Mouse (Mus musculus): ENCODE data around the gene Ccdc137. TPM values are rescaled to one million over a fixed set of nuclear protein-coding genes. Genes with fewer than 3 reads are reported as not detected.
"Not testable (repeated sequence)": the region's sequence is repeated elsewhere in the genome, so short reads cannot be mapped to it uniquely, and the experiment has no call there.

The Ccdc137 gene
- total RNA-seq (2021): 1 to 10 TPM; 5.8 to 7.6 TPM
- long read RNA-seq, experiment 1, partial matches to known transcripts: 0 of 3 reads
- long read RNA-seq, experiment 1, other reads (novel, unspliced or antisense): 0 of 3 reads
- long read RNA-seq, experiment 2, partial matches to known transcripts: 0 of 3 reads
- long read RNA-seq, experiment 2, other reads (novel, unspliced or antisense): 2 of 3 reads

GRCm38 (mm10) chr11:120457772-120458751 lies at the start of gene Ccdc137, which contains the start of gene Oxld1:
Gene Ccdc137 (plus strand): TSS chr11:120458115.
Gene Oxld1 (minus strand): TSS chr11:120458068.
- peak; percentile 75 for DNase-seq

GRCm38 (mm10) chr11:120413621-120414020 lies 44.3 kb upstream of the Ccdc137 start:
- not testable (repeated sequence) for DNase-seq

DNA sequence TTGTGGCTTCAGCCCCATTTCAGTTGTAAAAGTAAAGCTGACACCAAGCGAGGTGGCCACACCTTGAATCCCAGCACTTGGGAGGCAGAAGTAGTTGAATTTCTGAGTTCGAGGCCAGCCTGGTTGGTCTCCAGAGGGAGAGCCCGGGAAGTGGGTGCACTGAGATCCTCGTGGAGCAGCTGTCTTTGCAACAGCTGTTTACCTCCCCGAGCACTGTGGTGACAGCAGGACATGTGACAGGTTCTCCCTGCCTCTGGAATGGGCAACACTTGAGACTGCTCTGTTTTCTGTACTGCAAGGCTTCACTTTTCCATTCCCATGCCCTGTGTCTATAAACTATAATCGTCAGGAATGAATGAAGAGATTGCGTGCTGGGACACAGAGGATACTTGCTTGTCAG lies 40.1 kb upstream of the Ccdc137 start:
- no peak for DNase-seq

- DNase-seq: no peak
Observed at GRCm38 (mm10) chr11:120418592-120418991, 39.3 kb upstream of the Ccdc137 start.

DNA sequence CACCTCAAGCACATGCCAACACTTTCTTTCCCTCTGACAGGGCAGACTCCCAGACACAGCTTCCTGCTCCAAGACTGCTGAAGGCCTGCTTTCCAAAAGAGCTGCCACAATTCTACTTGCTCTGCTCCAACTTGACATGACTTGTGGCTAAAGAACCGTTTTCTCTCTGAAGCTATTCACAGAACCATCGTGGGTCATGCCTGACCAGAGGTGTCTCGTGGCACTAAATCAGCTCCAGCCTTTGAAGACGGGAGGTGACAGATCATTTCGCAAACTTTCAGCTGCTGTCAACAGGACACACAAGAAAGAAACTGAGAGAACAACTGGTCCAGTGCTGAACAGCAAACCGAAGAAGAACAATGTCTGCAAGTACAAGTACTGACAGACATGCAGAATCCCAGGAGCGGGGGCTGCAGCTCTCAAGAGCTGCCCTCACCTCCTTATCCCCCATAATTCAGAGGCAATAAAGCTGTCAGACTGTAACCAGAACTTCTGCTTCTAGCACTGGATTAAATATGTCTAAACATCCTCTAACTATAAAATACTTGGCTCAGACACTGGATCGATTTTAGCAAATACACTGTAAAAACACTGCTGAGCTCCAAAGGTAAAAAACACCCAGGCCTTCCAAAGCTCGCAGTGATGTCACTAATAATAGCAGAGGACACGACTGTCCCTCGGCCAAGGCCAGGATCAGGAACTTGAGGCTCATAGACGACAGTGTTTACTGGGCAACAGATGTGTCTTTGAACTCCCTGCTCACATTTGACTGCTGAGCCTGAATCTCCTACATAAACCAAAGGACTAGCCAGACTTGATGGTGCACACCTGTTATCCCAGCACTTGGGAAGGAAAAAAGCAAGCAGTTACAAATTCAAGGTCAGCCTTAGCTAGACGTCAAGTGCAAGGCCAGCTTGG lies 35.0 kb upstream of the Ccdc137 start:
- no peak for DNase-seq

DNA sequence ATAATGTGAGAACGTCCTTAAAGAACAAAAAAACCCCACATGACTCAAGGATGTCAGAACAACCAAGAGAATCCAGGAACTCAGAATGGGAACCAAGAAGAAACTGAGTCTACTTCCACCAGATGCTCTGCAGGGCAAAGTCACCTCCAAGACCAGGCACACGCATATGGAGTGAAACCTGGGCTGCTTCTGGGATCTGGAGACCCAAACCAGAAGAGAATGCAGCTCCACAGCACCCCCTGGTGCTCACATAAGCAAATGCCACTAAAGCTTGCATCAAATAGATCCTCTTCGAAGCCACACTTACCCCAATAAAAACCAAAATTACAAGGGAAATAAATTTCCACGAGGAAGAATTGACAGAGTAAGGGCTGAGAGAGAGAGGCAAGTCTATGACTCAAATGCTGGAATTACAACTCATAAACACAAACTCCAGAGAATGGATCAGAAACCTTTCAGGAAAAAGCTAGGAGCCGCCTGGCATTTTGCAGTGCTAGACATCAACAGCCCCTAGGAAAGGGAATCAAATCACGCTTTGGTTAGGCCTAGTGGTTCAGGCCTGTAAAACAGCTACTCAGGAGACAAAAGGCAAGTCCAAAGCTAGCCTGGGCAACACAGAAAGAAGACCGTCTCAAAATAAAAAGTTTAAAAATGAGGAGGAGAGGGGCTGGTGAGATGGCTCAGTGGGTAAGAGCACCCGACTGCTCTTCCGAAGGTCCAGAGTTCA lies 34.2 kb upstream of the Ccdc137 start:
- DNase-seq: peak; percentile 32

- DNase-seq: no peak
Observed at GRCm38 (mm10) chr11:120426727-120427126, 31.2 kb upstream of the Ccdc137 start.

GRCm38 (mm10) chr11:120437152-120437856 lies 20.6 kb upstream of the Ccdc137 start, which contains the start of gene Nploc4:
Gene Nploc4 (minus strand): TSS chr11:120437708.
- peak; percentile 86 for DNase-seq

GRCm38 (mm10) chr11:120437857-120438385 lies 20.0 kb upstream of the Ccdc137 start:
- no peak for DNase-seq

GRCm38 (mm10) chr11:120442344-120442743 lies 15.6 kb upstream of the Ccdc137 start, which contains the start of gene Tspan10:
Gene Tspan10 (plus strand): TSS chr11:120442644.
- DNase-seq: no peak

- DNase-seq: no peak
Observed at GRCm38 (mm10) chr11:120442765-120443280, 15.1 kb upstream of the Ccdc137 start.

- DNase-seq: no peak
Observed at GRCm38 (mm10) chr11:120444106-120444505, 13.8 kb upstream of the Ccdc137 start.

DNA sequence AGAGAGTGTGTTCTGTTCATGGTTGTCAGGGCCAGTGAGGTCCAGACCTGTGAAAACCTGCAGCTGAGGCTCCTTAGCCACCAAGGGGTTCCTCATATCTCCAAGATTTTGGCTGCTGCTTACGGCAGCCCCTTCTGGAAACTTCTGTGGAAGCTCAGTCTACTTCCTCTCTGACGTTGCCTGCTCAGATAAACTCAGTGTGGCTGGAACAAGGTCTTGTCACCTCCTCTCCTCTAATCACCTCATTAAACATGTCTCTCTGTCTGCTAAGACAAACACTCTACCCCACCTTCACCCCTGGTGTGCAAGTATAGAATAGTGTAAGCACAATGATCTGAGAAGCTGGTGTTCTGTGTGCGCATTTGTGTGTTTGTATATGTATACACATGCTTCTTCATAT lies 12.4 kb upstream of the Ccdc137 start:
- no peak for DNase-seq

DNA sequence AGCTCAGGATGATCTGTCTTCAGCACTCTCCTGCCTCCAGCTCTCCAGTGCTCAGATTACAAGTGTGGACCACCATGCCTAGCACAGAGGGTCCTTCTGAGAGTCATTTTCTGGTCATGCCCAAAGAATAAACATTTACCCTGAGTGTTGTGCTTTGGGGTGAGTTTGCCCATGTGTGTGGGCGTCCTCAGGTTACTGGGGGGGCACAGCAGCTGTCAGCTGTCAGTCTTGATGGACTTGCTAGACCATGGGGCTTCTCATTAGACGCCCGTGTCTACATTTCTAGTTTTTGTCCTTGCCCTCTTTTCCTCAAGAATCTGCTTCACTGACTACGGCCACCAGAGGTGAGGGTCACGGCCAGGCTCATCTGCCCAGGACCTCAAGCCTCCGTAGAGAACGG lies 10.7 kb upstream of the Ccdc137 start:
- no peak for DNase-seq

DNA sequence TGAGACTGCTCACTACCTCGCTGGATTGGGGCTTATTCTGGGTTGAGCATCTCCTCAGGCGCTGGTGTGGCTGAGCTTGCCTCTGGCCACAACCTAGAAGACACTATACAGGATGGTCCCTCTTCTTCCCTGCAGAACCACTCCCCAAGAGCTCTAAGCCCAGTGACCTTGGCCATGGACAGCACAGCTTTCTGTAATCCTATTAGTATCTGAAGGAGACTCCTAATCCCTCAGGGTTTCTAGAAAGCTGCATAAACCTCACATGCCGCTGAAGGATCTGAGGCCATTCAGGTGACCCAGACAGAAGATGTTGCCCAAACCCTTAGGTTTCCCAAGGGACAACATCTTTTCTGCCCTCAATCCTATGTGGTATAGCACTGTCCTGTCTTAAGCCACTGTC lies 5.7 kb upstream of the Ccdc137 start:
- DNase-seq: no peak

DNA sequence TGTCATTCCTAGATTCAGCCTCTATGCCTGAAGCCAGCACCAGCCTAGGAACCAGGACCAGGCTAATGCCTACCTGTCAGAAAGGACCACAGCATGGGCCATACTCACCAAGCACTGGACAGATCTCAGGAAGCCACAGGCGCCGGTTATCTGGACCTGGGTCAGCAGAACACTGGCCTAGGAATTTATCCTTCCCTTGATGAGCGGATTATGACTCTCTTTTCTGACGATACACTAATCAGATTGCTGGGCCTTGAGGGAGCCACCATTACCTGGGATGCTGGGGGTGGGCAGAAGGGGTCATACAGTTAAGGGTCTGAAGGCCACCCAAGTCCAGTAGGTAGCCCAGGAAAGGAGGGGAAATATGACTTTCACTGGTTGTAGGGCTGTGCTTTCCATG lies 4.6 kb upstream of the Ccdc137 start, which contains the start of gene Pde6g:
Pde6g (minus strand) TSS at position 195 of the 400 bp plus-strand sequence.
- DNase-seq: no peak

DNA sequence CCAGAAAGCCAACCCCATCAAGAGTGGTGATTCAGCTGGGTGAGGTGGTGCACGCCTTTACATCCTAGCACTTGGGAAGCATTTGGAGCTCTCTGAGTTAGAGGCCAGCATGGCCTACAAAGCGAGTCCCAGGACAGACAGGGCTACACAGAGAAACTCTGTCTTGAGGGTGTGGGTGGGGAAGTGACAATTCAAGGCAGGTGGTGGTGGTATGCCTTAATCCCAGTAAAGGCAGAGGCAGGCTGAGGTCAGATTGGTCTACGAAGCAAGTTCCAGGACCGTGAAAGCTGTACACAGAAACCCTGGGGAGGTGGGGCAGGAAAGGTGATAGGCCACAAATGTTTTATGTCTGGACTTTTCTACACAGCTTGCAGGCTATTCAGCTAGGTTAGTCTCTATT lies 3.0 kb upstream of the Ccdc137 start:
- no peak for DNase-seq

DNA sequence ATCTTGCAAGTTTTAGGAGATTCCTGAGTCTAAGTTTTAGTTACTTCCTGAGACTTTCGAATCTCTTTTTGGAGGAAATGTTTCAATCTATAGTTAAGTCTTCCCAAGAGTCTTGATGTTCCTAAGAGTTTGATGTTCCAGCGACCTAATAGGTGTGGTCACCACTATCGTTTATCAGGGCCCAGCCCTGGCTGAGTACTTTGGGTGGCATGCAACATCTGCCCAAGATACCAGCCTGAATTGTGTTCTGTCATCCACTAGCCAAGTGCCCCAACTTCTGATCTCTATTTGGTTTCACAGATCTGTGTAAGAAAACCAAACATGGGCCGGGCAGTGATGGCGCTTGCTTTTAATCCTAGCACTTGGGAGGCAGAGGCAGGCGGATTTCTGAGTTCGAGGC lies 2.5 kb upstream of the Ccdc137 start:
- no peak for DNase-seq

- no peak for DNase-seq
Observed at GRCm38 (mm10) chr11:120457370-120457769, 545 bp upstream of the Ccdc137 start.

Data from gastrocnemius, postnatal 25 days (tissue).